Mouse (Mus musculus) embryo, embryonic 11 days (tissue): ENCODE data around the gene Vps8.

Source experiments
- DNase-seq: peaks from one replicate; pipeline ENCODE4 v3.0.0-alpha.2; 2015

Gene Vps8

GRCm38 (mm10) chr16:21687406-21687805 lies 264.5 kb downstream of the Vps8 start:
- DNase-seq: no peak

GRCm38 (mm10) chr16:21689141-21689540 lies 266.2 kb downstream of the Vps8 start:
- no peak for DNase-seq

GRCm38 (mm10) chr16:21690216-21690755 lies 267.4 kb downstream of the Vps8 start:
- no peak for DNase-seq

GRCm38 (mm10) chr16:21693981-21694462 lies 271.1 kb downstream of the Vps8 start:
- peak; percentile 76 for DNase-seq
